Mouse (Mus musculus): ENCODE results near the gene Lamb3. TPM values are rescaled to one million over a fixed set of nuclear protein-coding genes. Genes with fewer than 3 reads are reported as not detected.

Lamb3 gene
- polyA plus RNA-seq, 1 experiment from 2014 or later: 24.4 TPM

DNA sequence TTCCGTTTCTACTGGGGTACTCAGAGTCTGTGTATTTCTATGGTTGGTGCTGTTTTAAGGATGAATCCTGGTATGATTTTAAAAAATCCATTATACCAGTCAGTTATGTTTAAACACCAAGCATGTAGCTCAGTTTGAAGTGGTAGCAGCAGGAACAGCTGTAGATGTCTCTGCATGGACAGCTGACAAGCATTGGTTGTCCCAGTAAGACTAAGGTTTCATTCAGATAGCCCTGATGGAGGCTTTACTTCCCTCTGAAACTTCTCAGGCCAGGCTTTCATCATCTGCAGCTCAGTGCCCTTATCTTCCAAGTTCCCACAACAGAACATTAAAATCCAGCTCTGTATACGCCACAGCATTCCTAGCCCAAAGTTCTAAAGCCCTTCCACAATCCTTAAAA lies 25.2 kb downstream of the Lamb3 start:
- ATAC-seq (ENCODE audit: insufficient read depth) (no peak), DNase-seq (no peak)
- 77% methylated on average over 2 of the region's 2 CpGs for whole genome bisulfite sequencing
- Histone ChIP-seq H3K9ac (no peak overlapping the region), H3K9me3 (ENCODE audit: low read depth, low read length) (no peaks in the 10 kb centered on the region), H3K4me1 (ENCODE audit: insufficient read depth) (peaks cover 5% of the 10 kb centered on the region; the same call in 1 of the 2 replicates), H3K27me3 (ENCODE audit: insufficient read depth, low read length) (no peaks in the 10 kb centered on the region), H3K36me3 (ENCODE audit: insufficient read depth) (no peaks in the 10 kb centered on the region), H3K4me2 (no peak overlapping the region), H3K27ac (ENCODE audit: low read depth) (no peak overlapping the region), H3K4me3 (ENCODE audit: low read depth, low read length) (no peak overlapping the region)
- no peak for TF ChIP-seq CTCF (IDR thresholded peaks at IDR 0.05; ENCODE audit: low read depth)

DNA sequence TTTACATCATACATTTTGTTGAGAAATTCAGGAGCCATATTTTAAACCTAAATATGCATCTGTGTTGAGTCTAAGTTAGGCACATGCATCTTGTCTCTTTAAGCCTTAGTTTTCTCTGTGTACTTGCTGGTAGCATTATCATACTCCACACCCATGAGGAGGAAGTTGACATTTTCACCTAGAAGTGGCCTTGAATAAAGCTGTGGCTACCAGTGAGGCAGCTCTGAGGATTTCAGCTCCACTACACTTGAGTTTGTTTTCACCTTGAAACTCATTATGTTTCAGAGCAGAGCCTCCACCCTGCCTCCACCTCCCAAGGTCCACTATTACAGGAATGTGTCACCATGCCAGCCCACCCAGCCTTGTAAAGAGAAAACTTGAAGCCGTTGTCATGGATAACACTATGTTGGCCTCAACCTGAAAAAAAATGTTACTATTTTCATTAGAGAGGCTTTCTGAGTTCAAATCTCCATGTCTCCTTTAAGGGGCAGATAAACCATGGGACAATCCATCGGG lies 26.7 kb downstream of the Lamb3 start:
- no peak overlapping the region for H3K4me3 ChIP-seq (ENCODE audit: low read depth, low read length)
- H3K4me1 ChIP-seq (ENCODE audit: insufficient read depth): peaks cover 5% of the 10 kb centered on the region; the same call in 1 of the 2 replicates
- DNase-seq (no peak), ATAC-seq (ENCODE audit: insufficient read depth) (no peak)
- no peak for TF ChIP-seq CTCF (IDR thresholded peaks at IDR 0.05; ENCODE audit: low read depth)
- no peaks in the 10 kb centered on the region for H3K36me3 ChIP-seq (ENCODE audit: insufficient read depth)
- 91% methylated on average over 2 of the region's 2 CpGs for WGBS
- no peak overlapping the region for H3K4me2 ChIP-seq
- H3K27ac ChIP-seq (ENCODE audit: low read depth): no peak overlapping the region
- H3K9me3 ChIP-seq (ENCODE audit: low read depth, low read length): no peaks in the 10 kb centered on the region
- no peak overlapping the region for H3K9ac ChIP-seq
- no peaks in the 10 kb centered on the region for H3K27me3 ChIP-seq (ENCODE audit: insufficient read depth, low read length)

DNA sequence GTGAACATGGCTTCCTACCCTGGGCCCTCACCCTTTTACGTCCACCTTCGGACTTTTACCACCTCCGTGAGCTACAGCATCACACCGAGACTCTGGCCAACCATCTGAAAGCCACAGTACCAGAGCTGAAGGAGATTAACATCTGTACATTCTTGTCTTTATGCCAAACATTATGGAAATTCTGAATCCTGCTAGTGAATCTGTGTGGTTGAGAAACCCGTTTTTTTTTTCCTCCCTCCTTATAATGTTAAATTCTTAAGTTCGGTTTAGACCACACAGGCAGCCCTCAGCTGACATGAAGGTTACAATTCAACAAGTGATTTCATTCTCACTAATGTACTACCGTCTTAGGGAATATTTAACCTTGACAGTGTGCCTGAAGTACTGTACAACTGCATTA lies 27.4 kb downstream of the Lamb3 start:
- Histone ChIP-seq H3K4me3 (ENCODE audit: low read depth, low read length) (no peak overlapping the region), H3K4me1 (ENCODE audit: insufficient read depth) (peaks cover 5% of the 10 kb centered on the region; the same call in 1 of the 2 replicates), H3K9ac (no peak overlapping the region), H3K4me2 (no peak overlapping the region), H3K27ac (ENCODE audit: low read depth) (no peak overlapping the region), H3K9me3 (ENCODE audit: low read depth, low read length) (no peaks in the 10 kb centered on the region), H3K36me3 (ENCODE audit: insufficient read depth) (no peaks in the 10 kb centered on the region), H3K27me3 (ENCODE audit: insufficient read depth, low read length) (no peaks in the 10 kb centered on the region)
- DNase-seq (peak; percentile 41), ATAC-seq (ENCODE audit: insufficient read depth) (no peak)
- no peak for TF ChIP-seq CTCF (IDR thresholded peaks at IDR 0.05; ENCODE audit: low read depth)
- WGBS: 62% methylated on average over 7 of the region's 7 CpGs

DNA sequence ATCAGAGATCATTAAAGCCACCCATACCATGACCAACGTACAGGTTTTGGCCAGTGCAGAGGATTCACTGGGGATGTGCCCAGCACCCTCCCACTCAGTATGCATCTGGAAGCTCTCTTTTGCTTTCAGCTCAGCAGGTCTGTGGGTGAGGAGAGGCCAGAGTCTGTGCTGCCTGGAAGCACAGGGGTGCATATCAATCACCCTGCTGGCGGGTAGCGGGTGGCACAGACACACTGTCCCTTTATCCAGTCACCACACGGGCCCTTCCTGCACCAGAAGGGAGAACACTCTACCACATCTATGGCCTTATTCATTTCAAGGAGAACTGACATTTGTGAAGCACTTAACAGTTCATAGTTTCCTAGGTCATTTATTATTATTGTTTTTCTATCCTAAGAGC lies 30.9 kb downstream of the Lamb3 start:
- DNase-seq (no peak), ATAC-seq (ENCODE audit: insufficient read depth) (no peak)
- Histone ChIP-seq H3K27me3 (ENCODE audit: insufficient read depth, low read length) (no peaks in the 10 kb centered on the region), H3K9me3 (ENCODE audit: low read depth, low read length) (no peaks in the 10 kb centered on the region), H3K4me2 (no peak overlapping the region), H3K4me1 (ENCODE audit: insufficient read depth) (peaks cover 5% of the 10 kb centered on the region; the same call in 1 of the 2 replicates), H3K36me3 (ENCODE audit: insufficient read depth) (no peaks in the 10 kb centered on the region), H3K9ac (no peak overlapping the region), H3K27ac (ENCODE audit: low read depth) (no peak overlapping the region), H3K4me3 (ENCODE audit: low read depth, low read length) (no peak overlapping the region)
- TF ChIP-seq CTCF (IDR thresholded peaks at IDR 0.05; ENCODE audit: low read depth): no peak
- WGBS: 39% methylated on average over 4 of the region's 4 CpGs

DNA sequence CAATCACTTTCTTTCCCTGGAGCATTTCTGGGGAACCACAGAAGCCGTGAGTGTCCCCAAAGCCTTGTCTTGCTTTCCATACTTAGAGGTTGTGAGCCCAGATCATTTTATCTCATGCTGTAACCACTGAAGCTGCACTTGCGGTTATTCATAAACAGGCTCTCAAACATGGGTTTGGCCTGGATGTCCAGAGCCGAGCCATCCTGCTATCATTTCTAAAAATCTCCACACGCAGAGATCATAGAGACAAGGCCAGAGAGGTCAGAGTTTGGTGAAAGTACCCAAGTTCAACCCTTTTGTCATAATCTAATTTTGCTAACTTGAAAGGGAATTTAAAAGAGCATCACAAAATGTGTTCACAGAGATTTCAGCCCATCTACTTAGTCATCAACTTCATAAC lies 33.9 kb downstream of the Lamb3 start:
- Histone ChIP-seq H3K4me3 (ENCODE audit: low read depth, low read length) (no peak overlapping the region), H3K27me3 (ENCODE audit: insufficient read depth, low read length) (no peaks in the 10 kb centered on the region), H3K9ac (no peak overlapping the region), H3K9me3 (ENCODE audit: low read depth, low read length) (no peaks in the 10 kb centered on the region), H3K27ac (ENCODE audit: low read depth) (no peak overlapping the region), H3K4me1 (ENCODE audit: insufficient read depth) (no peaks in the 10 kb centered on the region), H3K4me2 (no peak overlapping the region), H3K36me3 (ENCODE audit: insufficient read depth) (no peaks in the 10 kb centered on the region)
- ATAC-seq (ENCODE audit: insufficient read depth) (no peak), DNase-seq (no peak)
- 84% methylated on average over 4 of the region's 4 CpGs for WGBS
- no peak for TF ChIP-seq CTCF (IDR thresholded peaks at IDR 0.05; ENCODE audit: low read depth)

DNA sequence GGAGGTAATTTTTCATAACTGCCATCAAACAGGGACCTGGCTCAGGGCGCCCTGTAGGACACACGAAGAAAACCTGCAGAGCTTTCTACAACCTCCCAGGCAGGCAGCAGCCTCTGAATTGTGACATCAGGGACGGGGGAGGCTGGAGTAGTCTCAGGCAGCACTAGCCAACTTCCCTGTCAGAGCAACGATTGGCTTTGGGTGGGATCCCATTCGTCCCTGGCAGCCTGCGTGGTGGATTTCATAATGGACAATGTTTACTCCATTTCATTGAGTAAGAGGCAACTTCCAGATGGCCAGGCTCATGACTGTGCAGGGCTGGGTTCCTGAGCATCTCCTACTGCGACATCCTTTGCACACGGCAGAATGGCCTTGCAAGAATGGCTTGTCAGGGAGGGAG lies 34.7 kb downstream of the Lamb3 start:
- no peak overlapping the region for H3K27ac ChIP-seq (ENCODE audit: low read depth)
- H3K4me3 ChIP-seq (ENCODE audit: low read depth, low read length): no peak overlapping the region
- no peaks in the 10 kb centered on the region for H3K36me3 ChIP-seq (ENCODE audit: insufficient read depth)
- WGBS: 57% methylated on average over 8 of the region's 8 CpGs
- DNase-seq (peak; percentile 79), ATAC-seq (ENCODE audit: insufficient read depth) (peak; percentile 82; the same call in 1 of the 2 replicates)
- H3K27me3 ChIP-seq (ENCODE audit: insufficient read depth, low read length): no peaks in the 10 kb centered on the region
- H3K4me2 ChIP-seq: no peak overlapping the region
- no peaks in the 10 kb centered on the region for H3K9me3 ChIP-seq (ENCODE audit: low read depth, low read length)
- TF ChIP-seq CTCF (IDR thresholded peaks at IDR 0.05; ENCODE audit: low read depth): no peak
- no peak overlapping the region for H3K9ac ChIP-seq
- H3K4me1 ChIP-seq (ENCODE audit: insufficient read depth): no peaks in the 10 kb centered on the region

DNA sequence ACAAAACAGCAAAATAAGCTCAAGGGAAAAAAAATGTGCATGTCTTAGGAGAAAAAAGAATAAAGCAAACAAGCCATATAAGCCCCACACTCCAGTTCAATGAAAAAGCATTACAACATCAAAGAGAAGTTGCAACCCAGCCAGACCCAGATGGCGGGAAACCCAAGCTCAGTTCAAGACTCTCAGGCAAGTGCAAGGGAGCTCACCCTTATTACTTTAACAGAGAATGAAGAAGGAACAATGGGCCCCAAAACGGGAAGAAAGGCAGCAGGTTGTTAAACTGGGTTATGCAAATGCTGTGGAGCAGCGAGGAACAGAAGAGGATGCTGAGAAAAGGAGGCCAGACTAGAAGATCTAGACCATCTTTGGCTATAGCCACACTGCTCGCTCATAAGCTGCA lies 35.4 kb downstream of the Lamb3 start:
- Histone ChIP-seq H3K9ac (no peak overlapping the region), H3K4me3 (ENCODE audit: low read depth, low read length) (no peak overlapping the region), H3K9me3 (ENCODE audit: low read depth, low read length) (no peaks in the 10 kb centered on the region), H3K27ac (ENCODE audit: low read depth) (no peak overlapping the region), H3K4me2 (no peak overlapping the region), H3K27me3 (ENCODE audit: insufficient read depth, low read length) (no peaks in the 10 kb centered on the region), H3K4me1 (ENCODE audit: insufficient read depth) (no peaks in the 10 kb centered on the region), H3K36me3 (ENCODE audit: insufficient read depth) (no peaks in the 10 kb centered on the region)
- WGBS: 63% methylated on average over 4 of the region's 4 CpGs
- TF ChIP-seq CTCF (IDR thresholded peaks at IDR 0.05; ENCODE audit: low read depth): no peak
- DNase-seq: no peak
- no peak for ATAC-seq (ENCODE audit: insufficient read depth)

All from lung, embryonic 14.5 days (tissue).